Mouse (Mus musculus) E14TG2a.4 (cell line): Measurements from ENCODE around the gene Slc25a21.

Experiments
- CTCF ChIP-seq: conservative IDR thresholded peaks from 2 replicates; pipeline ENCODE4 v1.5.1; 2014; ENCODE audit warnings: low read length
- NANOG ChIP-seq: IDR thresholded peaks from 2 replicates; pipeline ENCODE4 v1.6.1; 2014; ENCODE audit warnings: borderline replicate concordance, low read length, mixed read lengths
- POU5F1 ChIP-seq: IDR thresholded peaks from 2 replicates; pipeline ENCODE4 v1.6.1; 2014; ENCODE audit warnings: low read length, borderline replicate concordance

GRCm38 (mm10) chr12:56697011-56697740 lies 500.1 kb downstream of the Slc25a21 start:
- TF ChIP-seq CTCF (no peak), NANOG (no peak), POU5F1 (no peak)
